Mouse (Mus musculus): Measurements from ENCODE around the gene Arf3.

- TF ChIP-seq CTCF (IDR thresholded peaks at IDR 0.05; ENCODE audit: low read depth) (no peak), EP300 (IDR thresholded peaks at IDR 0.05; ENCODE audit: low read depth) (no peak)
Measured at GRCm38 (mm10) chr15:98726746-98727145, 36.3 kb downstream of the Arf3 start.
